Mouse (Mus musculus): ENCODE data around the gene Pdk4.

Pdk4 gene

DNA sequence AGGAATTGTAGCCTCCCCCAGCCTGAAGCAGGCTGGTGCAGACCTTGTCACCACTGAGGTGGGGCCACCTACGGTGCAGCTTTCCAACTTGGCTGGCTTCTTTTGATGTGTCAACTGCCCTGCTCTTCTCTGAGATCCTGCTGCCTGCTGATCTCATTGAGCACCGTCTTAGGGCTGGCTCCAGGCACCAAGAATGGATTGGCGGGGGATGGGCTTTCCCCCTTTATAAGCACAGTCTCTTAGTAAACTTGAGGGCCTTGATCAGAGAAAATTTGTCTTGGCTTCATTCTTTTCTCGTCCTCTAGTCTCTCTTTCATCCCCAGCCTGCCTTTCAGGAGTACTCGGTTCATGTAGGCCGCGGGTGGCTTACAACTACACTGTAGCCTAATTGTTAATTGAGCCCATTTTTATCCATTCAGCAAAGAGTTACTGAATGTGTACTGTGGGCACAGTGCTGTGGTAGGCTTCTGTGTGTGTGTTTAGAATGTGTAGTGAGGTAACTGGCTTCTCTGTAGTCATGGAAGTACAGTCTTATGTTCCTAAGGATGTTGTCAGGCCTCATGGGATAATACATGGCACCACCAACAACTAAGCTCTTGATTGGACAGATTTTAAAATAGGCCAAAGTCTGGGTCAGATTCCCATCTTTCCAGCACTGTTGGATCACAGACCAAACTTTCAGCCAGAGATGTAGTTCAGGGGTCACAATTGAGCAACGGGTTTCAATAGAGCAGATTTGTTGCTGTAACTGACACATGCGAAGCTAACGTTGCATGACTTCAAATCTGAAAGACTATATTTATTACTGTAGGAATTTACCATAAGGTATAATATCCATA lies 25.4 kb downstream of the Pdk4 start:
- Histone ChIP-seq H3K4me3 (replicated peaks; ENCODE audit: low read length) (no peak overlapping the region), H3K9me3 (ENCODE audit: low read length) (peaks cover 57% of the 10 kb centered on the region), H3K4me1 (replicated peaks; ENCODE audit: low read depth, low read length) (no peaks in the 10 kb centered on the region), H3K27me3 (ENCODE audit: insufficient read depth, low read length) (no peaks in the 10 kb centered on the region), H3K36me3 (ENCODE audit: insufficient read depth, low read length) (peaks cover 5% of the 10 kb centered on the region; the same call in 1 of the 2 replicates)
- no peak for TF ChIP-seq CTCF (conservative IDR thresholded peaks at IDR 0.05; ENCODE audit: low read length)

DNA sequence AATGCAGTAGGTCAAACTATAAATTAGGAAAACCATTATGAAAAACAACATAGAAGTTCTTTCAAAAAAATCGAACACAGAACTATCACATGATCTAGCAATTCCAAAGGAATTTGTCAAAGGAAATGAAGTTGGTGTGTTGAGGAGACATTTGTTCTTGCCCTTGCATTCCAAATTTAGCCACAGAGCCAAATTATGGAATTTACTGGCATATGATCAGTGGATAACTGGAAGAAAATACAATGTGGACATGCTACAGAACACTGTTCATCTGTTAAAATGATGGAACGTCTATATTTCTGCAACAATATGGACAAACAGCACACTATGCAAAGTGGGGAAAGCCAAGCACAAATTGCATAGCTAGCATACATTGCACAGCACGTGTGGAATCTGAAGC lies 40.3 kb downstream of the Pdk4 start:
- TF ChIP-seq NANOG (IDR thresholded peaks at IDR 0.05; ENCODE audit: borderline replicate concordance, low read length) (no peak), CTCF (conservative IDR thresholded peaks at IDR 0.05; ENCODE audit: low read length) (no peak), POU5F1 (IDR thresholded peaks at IDR 0.05; ENCODE audit: borderline replicate concordance, low read length) (no peak)
- Histone ChIP-seq H3K4me1 (replicated peaks; ENCODE audit: low read depth, low read length) (no peaks in the 10 kb centered on the region), H3K9me3 (ENCODE audit: low read length) (peaks cover 20% of the 10 kb centered on the region), H3K27me3 (ENCODE audit: insufficient read depth, low read length) (no peaks in the 10 kb centered on the region), H3K36me3 (ENCODE audit: insufficient read depth, low read length) (no peaks in the 10 kb centered on the region), H3K4me3 (replicated peaks; ENCODE audit: low read length) (no peak overlapping the region)

DNA sequence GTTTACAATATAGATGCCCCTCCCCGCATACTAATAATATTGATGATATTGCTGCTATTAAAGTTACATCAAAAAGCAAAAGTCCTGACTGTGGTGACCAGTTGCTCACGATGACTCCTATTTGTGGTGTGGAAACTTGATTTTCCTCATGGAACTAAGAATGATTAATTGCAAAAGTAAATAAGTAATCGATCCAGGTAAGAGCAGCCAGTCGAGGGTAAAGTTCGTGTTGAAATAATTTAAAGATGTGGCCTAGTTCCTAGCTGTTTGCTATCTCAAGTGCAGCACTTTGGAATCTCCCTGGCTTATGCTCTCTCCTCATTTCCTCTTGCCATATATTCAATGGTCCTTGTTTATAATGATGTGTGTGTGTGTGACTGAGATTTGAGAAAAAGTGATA lies 46.2 kb downstream of the Pdk4 start:
- no peak overlapping the region for H3K4me3 ChIP-seq (replicated peaks; ENCODE audit: low read length)
- H3K9me3 ChIP-seq (ENCODE audit: low read length), result peaks cover 20% of the 10 kb centered on the region
- no peaks in the 10 kb centered on the region for H3K36me3 ChIP-seq (ENCODE audit: insufficient read depth, low read length)
- TF ChIP-seq POU5F1 (IDR thresholded peaks at IDR 0.05; ENCODE audit: borderline replicate concordance, low read length) (no peak), NANOG (IDR thresholded peaks at IDR 0.05; ENCODE audit: borderline replicate concordance, low read length) (no peak), CTCF (conservative IDR thresholded peaks at IDR 0.05; ENCODE audit: low read length) (no peak)
- no peaks in the 10 kb centered on the region for H3K27me3 ChIP-seq (ENCODE audit: insufficient read depth, low read length)
- H3K4me1 ChIP-seq (replicated peaks; ENCODE audit: low read depth, low read length), result peaks cover 26% of the 10 kb centered on the region

DNA sequence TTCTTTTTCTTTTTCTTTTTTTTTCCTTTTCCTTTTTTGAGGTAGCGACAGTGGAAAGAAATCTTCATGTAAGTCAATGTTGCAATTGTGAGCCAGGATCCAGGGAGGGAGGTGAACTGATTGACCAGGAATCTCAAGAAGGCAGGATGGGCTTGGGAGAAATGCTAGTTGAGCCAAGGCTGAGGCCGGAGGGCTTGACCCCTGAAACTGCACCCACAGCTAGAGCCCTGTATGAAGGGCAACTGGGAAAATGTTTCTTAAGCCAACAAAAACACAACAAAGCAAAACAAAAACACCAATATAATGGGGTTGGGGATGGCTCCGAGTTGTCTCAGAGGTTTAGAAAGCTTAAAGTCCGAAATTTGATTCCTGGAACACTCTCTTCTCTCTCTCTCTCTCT lies 47.7 kb downstream of the Pdk4 start:
- H3K36me3 ChIP-seq (ENCODE audit: insufficient read depth, low read length), result no peaks in the 10 kb centered on the region
- H3K9me3 ChIP-seq (ENCODE audit: low read length), result peaks cover 5% of the 10 kb centered on the region
- H3K4me3 ChIP-seq (replicated peaks; ENCODE audit: low read length), result no peak overlapping the region
- peaks cover 35% of the 10 kb centered on the region for H3K4me1 ChIP-seq (replicated peaks; ENCODE audit: low read depth, low read length)
- TF ChIP-seq POU5F1 (IDR thresholded peaks at IDR 0.05; ENCODE audit: borderline replicate concordance, low read length), result no peak
- TF ChIP-seq CTCF (conservative IDR thresholded peaks at IDR 0.05; ENCODE audit: low read length), result no peak
- TF ChIP-seq NANOG (IDR thresholded peaks at IDR 0.05; ENCODE audit: borderline replicate concordance, low read length), result no peak
- H3K27me3 ChIP-seq (ENCODE audit: insufficient read depth, low read length), result no peaks in the 10 kb centered on the region

DNA sequence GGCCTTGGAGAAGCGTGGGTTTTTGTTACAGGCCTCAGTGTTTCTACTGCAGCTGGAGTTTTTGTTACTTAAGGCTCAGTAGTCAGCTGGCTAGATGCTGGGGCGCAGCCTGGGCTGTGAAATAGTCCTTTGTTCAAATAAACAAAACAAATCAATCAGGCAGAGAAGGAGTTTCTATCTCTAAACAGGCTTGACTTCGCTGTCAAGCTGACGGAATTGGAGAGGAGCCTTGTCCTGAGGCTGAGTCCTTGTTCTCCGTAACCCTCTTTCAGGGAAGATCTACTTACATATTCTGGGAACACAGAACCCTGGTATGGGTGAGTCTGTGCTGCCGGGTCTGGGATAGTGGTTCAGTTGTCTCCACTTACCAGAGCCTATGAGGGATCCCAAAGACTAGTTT lies 48.6 kb downstream of the Pdk4 start:
- H3K36me3 ChIP-seq (ENCODE audit: insufficient read depth, low read length), result no peaks in the 10 kb centered on the region

DNA sequence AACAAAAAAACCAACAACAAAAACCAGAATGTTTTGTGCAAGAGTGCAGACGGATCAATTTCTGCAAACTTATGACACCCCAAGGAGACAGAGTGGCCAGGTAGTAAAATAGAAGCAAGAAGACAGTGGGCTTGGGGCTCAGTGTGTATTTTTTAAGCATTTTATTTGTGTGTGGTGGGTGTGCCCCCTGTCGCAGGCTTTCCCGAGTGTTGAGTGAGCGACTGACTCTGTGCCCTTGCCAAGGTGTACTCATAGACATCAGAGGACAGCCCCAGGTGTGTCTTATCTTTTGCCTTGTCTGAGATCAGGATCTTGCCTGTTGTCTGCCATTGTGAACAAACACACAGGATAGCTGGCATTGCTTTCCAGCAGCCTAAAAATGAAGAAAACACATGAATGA lies 49.1 kb downstream of the Pdk4 start:
- Histone ChIP-seq H3K27me3 (ENCODE audit: insufficient read depth, low read length) (no peaks in the 10 kb centered on the region), H3K9me3 (ENCODE audit: low read length) (no peaks in the 10 kb centered on the region), H3K4me3 (replicated peaks; ENCODE audit: low read length) (no peak overlapping the region), H3K4me1 (replicated peaks; ENCODE audit: low read depth, low read length) (peaks cover 48% of the 10 kb centered on the region), H3K36me3 (ENCODE audit: insufficient read depth, low read length) (no peaks in the 10 kb centered on the region)
- TF ChIP-seq POU5F1 (IDR thresholded peaks at IDR 0.05; ENCODE audit: borderline replicate concordance, low read length), result no peak
- no peak for TF ChIP-seq CTCF (conservative IDR thresholded peaks at IDR 0.05; ENCODE audit: low read length)
- no peak for TF ChIP-seq NANOG (IDR thresholded peaks at IDR 0.05; ENCODE audit: borderline replicate concordance, low read length)

More for the DNA sequence above, 48.6 kb downstream of the Pdk4 start:
- Histone ChIP-seq H3K27me3 (ENCODE audit: insufficient read depth, low read length) (no peaks in the 10 kb centered on the region), H3K9me3 (ENCODE audit: low read length) (no peaks in the 10 kb centered on the region; the same call in 1 of the 2 replicates), H3K4me1 (replicated peaks; ENCODE audit: low read depth, low read length) (peaks cover 42% of the 10 kb centered on the region), H3K4me3 (replicated peaks; ENCODE audit: low read length) (no peak overlapping the region)
- no peak for TF ChIP-seq NANOG (IDR thresholded peaks at IDR 0.05; ENCODE audit: borderline replicate concordance, low read length)
- no peak for TF ChIP-seq POU5F1 (IDR thresholded peaks at IDR 0.05; ENCODE audit: borderline replicate concordance, low read length)
- TF ChIP-seq CTCF (conservative IDR thresholded peaks at IDR 0.05; ENCODE audit: low read length), result no peak

DNA sequence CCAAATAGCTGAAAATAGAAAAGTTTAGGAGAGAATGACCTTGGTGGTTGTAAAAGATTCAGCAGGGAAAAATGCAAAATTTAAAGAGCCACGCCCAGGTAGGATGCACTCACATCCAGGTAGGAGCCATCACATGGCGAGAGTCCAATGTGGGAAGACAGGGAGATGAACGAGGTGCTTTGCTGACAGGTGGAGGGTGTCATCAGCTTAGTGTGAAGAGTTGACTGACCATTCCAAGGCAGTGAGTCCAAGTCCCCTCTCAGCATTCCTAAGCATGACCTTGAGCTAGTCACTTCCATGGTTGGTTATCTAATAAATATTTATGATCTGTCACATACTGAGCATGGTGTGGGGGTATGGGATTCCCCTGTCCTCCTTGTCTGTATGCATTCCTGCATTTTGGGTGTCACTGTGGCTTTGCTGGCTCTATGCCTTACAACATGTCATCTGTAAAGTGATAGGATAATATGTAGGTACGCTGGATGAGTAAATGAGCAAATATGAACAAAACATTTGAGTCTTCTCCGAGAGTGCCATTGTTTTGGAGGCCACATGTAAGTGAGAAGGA lies 51.7 kb downstream of the Pdk4 start:
- H3K4me1 ChIP-seq (replicated peaks; ENCODE audit: low read depth, low read length), result peaks cover 52% of the 10 kb centered on the region
- H3K4me3 ChIP-seq (replicated peaks; ENCODE audit: low read length), result no peak overlapping the region
- no peak for TF ChIP-seq POU5F1 (IDR thresholded peaks at IDR 0.05; ENCODE audit: borderline replicate concordance, low read length)
- TF ChIP-seq CTCF (conservative IDR thresholded peaks at IDR 0.05; ENCODE audit: low read length), result no peak
- TF ChIP-seq NANOG (IDR thresholded peaks at IDR 0.05; ENCODE audit: borderline replicate concordance, low read length), result no peak
- 0 out of 2 replicates have a peak, but pooled peaks cover 5% of the 10 kb centered on the region for H3K27me3 ChIP-seq (ENCODE audit: insufficient read depth, low read length)
- peaks cover 14% of the 10 kb centered on the region for H3K9me3 ChIP-seq (ENCODE audit: low read length)
- no peaks in the 10 kb centered on the region for H3K36me3 ChIP-seq (ENCODE audit: insufficient read depth, low read length)

DNA sequence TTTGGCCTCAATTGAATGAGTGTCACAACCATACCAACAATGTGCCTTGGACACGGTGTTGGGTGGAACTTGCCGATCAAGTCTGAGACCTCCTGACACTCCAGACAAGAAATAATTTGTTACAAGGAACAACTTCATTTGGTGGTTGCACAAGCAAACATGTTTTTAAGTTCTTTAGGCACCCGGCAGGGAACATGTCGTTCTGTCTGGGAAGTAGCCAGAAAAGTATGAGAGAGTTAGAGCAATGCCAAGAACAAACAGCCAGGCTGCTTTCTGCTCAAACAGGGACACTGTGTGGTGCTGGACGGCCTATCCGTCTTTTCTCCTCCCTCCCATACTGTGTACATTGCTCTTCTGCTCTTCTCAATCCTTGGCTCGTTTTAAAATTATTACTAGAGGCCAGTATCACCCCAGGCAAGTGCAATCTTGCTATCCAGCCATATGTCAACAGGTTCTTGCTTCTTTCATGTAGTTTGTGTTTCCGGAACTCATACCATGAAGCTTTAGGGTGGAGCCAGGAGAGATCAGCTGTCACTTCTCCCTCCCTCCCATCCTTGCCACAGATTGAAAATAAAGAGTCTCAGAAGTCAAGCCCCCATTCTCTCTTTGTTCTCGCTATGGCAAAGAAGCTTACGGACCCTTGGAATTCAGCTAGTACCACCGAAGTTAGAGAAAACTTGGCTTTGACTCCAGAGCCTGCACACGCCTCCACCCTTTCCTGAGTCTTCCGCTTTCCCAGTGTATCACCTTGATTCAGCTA lies 52.8 kb downstream of the Pdk4 start:
- TF ChIP-seq CTCF (conservative IDR thresholded peaks at IDR 0.05; ENCODE audit: low read length) (no peak), NANOG (IDR thresholded peaks at IDR 0.05; ENCODE audit: borderline replicate concordance, low read length) (no peak), POU5F1 (IDR thresholded peaks at IDR 0.05; ENCODE audit: borderline replicate concordance, low read length) (no peak)
- Histone ChIP-seq H3K9me3 (ENCODE audit: low read length) (peaks cover 25% of the 10 kb centered on the region), H3K4me1 (replicated peaks; ENCODE audit: low read depth, low read length) (peaks cover 50% of the 10 kb centered on the region), H3K36me3 (ENCODE audit: insufficient read depth, low read length) (no peaks in the 10 kb centered on the region), H3K27me3 (ENCODE audit: insufficient read depth, low read length) (0 out of 2 replicates have a peak, but pooled peaks cover 5% of the 10 kb centered on the region), H3K4me3 (replicated peaks; ENCODE audit: low read length) (no peak overlapping the region)
